Comparison of ENCODE assay signal across 16 mouse cellular contexts in the genomic region with DNA sequence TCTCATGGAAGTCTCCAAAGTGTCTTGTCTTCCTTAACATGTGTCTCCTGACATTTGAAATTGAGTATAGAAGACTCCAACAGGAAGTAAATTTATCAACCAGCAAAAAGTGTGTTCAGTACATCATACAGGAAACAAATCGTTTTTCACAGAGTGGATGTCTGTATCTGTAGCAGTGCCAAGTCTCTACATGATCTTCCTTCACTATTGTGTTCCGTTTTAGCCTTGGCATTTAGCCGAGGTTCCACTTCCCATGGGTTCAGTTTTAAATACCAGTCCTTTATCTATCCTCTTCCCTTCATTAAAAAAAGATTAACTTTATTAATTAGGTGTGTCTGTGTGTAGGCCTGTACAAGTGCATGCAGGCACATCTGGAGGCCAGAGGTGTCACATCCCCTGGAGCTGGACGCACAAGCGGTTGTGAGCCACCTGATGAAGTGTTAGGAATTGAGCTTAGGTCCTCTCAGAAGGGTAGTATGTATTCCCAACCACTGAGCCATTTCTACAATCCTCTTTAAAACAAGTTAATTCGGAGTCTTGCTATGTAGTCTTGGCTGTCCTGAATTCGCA. TPM values are rescaled to one million over a fixed set of nuclear protein-coding genes. Genes with fewer than 3 reads are reported as not detected.
DNase-seq lines count a peak whose midpoint lies in the region; ATAC-seq lines count a peak whose summit lies in the region.
"Had no signal": no experiment of that assay in that cellular context is flagged by ENCODE, and none has a peak within 500 bp of the region (broad histone marks: within the 10 kb centered on the region; RNA-seq: fewer than 3 reads in every experiment).

No protein-coding gene starts in this region.

- H3K27ac ChIP-seq in forebrain, embryonic 10.5 days = 0 out of 2 replicates have a peak overlapping the region, but pooled peaks have one; percentile 62
- H3K27ac ChIP-seq in forebrain, embryonic 16.5 days (ENCODE audit: low read length) = no peak overlapping the region
- H3K27ac ChIP-seq in neural tube, embryonic 14.5 days (ENCODE audit: low read depth, low read length) = no peak overlapping the region
- H3K27ac ChIP-seq: left cerebral cortex, adult 2 months; limb, embryonic 13.5 days had no signal

- no peaks in the 10 kb centered on the region for H3K36me3 ChIP-seq in forebrain, embryonic 10.5 days (replicated peaks)
- no peaks in the 10 kb centered on the region for H3K36me3 ChIP-seq in forebrain, embryonic 16.5 days (ENCODE audit: control insufficient read depth, insufficient read depth)
- no peaks in the 10 kb centered on the region for H3K36me3 ChIP-seq in neural tube, embryonic 14.5 days (ENCODE audit: control insufficient read depth, insufficient read depth, low read length)
- H3K36me3 ChIP-seq: limb, embryonic 13.5 days had no signal

- ATAC-seq in forebrain, embryonic 16.5 days = no peak
- ATAC-seq in neural tube, embryonic 14.5 days (ENCODE audit: low read depth) = 0 out of 2 replicates have a peak, but pooled peaks have one; percentile 46
- ATAC-seq: hindbrain, embryonic 16.5 days had no signal

- peaks cover 1% of the 10 kb centered on the region; the same call in 1 of the 2 replicates for H3K9me3 ChIP-seq in forebrain, embryonic 10.5 days
- H3K9me3 ChIP-seq in forebrain, embryonic 16.5 days (ENCODE audit: control insufficient read depth, low read length) = no peaks in the 10 kb centered on the region
- no peaks in the 10 kb centered on the region for H3K9me3 ChIP-seq in neural tube, embryonic 14.5 days (ENCODE audit: control insufficient read depth, low read length)
- H3K9me3 ChIP-seq: limb, embryonic 13.5 days had no signal

- H3K27me3 ChIP-seq in forebrain, embryonic 10.5 days (ENCODE audit: poor library complexity, severe bottlenecking) = no peaks in the 10 kb centered on the region
- H3K27me3 ChIP-seq in forebrain, embryonic 16.5 days (replicated peaks; ENCODE audit: control insufficient read depth, insufficient read depth, low read length) = no peaks in the 10 kb centered on the region
- H3K27me3 ChIP-seq in neural tube, embryonic 14.5 days (ENCODE audit: control insufficient read depth, insufficient read depth, low read length) = no peaks in the 10 kb centered on the region
- H3K27me3 ChIP-seq: limb, embryonic 13.5 days had no signal

- no peak overlapping the region for H3K4me2 ChIP-seq in forebrain, embryonic 16.5 days (ENCODE audit: low read length)
- no peak overlapping the region for H3K4me2 ChIP-seq in neural tube, embryonic 14.5 days (ENCODE audit: low read depth, low read length)
- H3K4me2 ChIP-seq: limb, embryonic 13.5 days had no signal

- no peak overlapping the region for H3K9ac ChIP-seq in forebrain, embryonic 16.5 days (replicated peaks; ENCODE audit: low read depth, low read length)
- H3K9ac ChIP-seq in neural tube, embryonic 14.5 days (replicated peaks; ENCODE audit: low read depth, low read length) = no peak overlapping the region
- H3K9ac ChIP-seq: limb, embryonic 13.5 days had no signal

- H3K4me1 ChIP-seq in forebrain, embryonic 10.5 days = peaks cover 29% of the 10 kb centered on the region
- H3K4me1 ChIP-seq in forebrain, embryonic 16.5 days (replicated peaks; ENCODE audit: control insufficient read depth, insufficient read depth, low read length) = 0 out of 2 replicates have a peak, but pooled peaks cover 2% of the 10 kb centered on the region
- H3K4me1 ChIP-seq in neural tube, embryonic 14.5 days (ENCODE audit: control insufficient read depth, insufficient read depth, low read length) = no peaks in the 10 kb centered on the region
- H3K4me1 ChIP-seq: limb, embryonic 13.5 days had no signal

- 90% methylated on average over 7 of the region's 7 CpGs for WGBS in forebrain, embryonic 10.5 days
- 64% methylated on average over 7 of the region's 7 CpGs for WGBS in forebrain, embryonic 16.5 days
- WGBS in neural tube, embryonic 14.5 days = 66% methylated on average over 7 of the region's 7 CpGs

- no peak for DNase-seq in forebrain, embryonic 10.5 days (ENCODE audit: extremely low spot score, low spot score)
- peak; percentile 43 for DNase-seq in kidney, adult 9 months
- DNase-seq in kidney, adult 18-20 months = no peak
- no peak for DNase-seq in neural tube, embryonic 10.5 days (ENCODE audit: extremely low spot score, low spot score)
- DNase-seq in natural killer cell, adult 2 months (ENCODE audit: low spot score in 2 of 2) = no peak
- DNase-seq: B cell, adult 2 months; cerebellum, adult 9-10 months; embryo, embryonic 11 days; gastrocnemius, postnatal 10 days; right cerebral cortex, postnatal 14 days had no signal

- H3K4me3 ChIP-seq in forebrain, embryonic 10.5 days = no peak overlapping the region
- no peak overlapping the region for H3K4me3 ChIP-seq in forebrain, embryonic 16.5 days (replicated peaks; ENCODE audit: low read length)
- H3K4me3 ChIP-seq in neural tube, embryonic 14.5 days (ENCODE audit: low read depth, low read length) = no peak overlapping the region
- H3K4me3 ChIP-seq: erythroblast, embryonic 14.5 days; left cerebral cortex, adult 2 months; limb, embryonic 13.5 days had no signal

RNA-seq across cellular contexts. Expression of gene Ccna1, which starts 27.9 kb away (rescaled TPM):
- polyA plus RNA-seq in forebrain, embryonic 10.5 days (2016; fragmentation: Nextera tagmentation; extraction: Ambion mirVana) = 2.0 and 3.1 TPM in 2 replicates
- polyA plus RNA-seq in forebrain, embryonic 16.5 days (2015; fragmentation: Nextera tagmentation; extraction: Ambion mirVana) = 2.1 and 2.3 TPM in 2 replicates
- polyA plus RNA-seq in neural tube, embryonic 14.5 days (2014; fragmentation: Nextera tagmentation; extraction: Ambion mirVana) = 0.70 and 1.1 TPM in 2 replicates
- polyA plus RNA-seq: erythroblast, embryonic 14.5 days had no signal
